Mouse (Mus musculus) heart, embryonic 13.5 days (tissue): ENCODE measurements around the gene Picalm. TPM values are rescaled to one million over a fixed set of nuclear protein-coding genes. Genes with fewer than 3 reads are reported as not detected.
A peak's percentile ranks its signal among the peaks of the same experiment; 100 is the strongest.

Experiments used
- ATAC-seq: fragments of 200-750 bp; cut with Nextera tagmentation; 2 replicates; pipeline ENCODE4 v1.8.0; 2017; ENCODE audit warnings: moderate TSS enrichment; ENCODE audit not compliant: insufficient number of reproducible peaks, low FRiP score, low TSS enrichment; ENCODE audit errors: extremely low read depth
- H3K27ac ChIP-seq: fragments of 300-500 bp; sonication (generic); replicated peaks from 2 replicates; pipeline ENCODE4 v1.5.1; 2015; ENCODE audit warnings: moderate library complexity, mild to moderate bottlenecking, inconsistent platforms
- H3K27me3 ChIP-seq: fragments of 300-500 bp; sonication (generic); replicated peaks from 2 replicates; pipeline ENCODE4 v1.6.1; 2015; ENCODE audit warnings: mild to moderate bottlenecking, inconsistent platforms
- H3K36me3 ChIP-seq: fragments of 300-500 bp; sonication (generic); 2 replicates; pipeline ENCODE4 v1.6.1; 2015; ENCODE audit warnings: mild to moderate bottlenecking, inconsistent platforms
- H3K4me1 ChIP-seq: fragments of 300-500 bp; sonication (generic); 2 replicates; pipeline ENCODE4 v1.6.1; 2015; ENCODE audit warnings: inconsistent platforms
- H3K4me2 ChIP-seq: fragments of 300-500 bp; sonication (generic); 2 replicates; pipeline ENCODE4 v1.6.1; 2015; ENCODE audit warnings: inconsistent platforms, mild to moderate bottlenecking, moderate library complexity
- H3K4me3 ChIP-seq: fragments of 300-500 bp; sonication (generic); 2 replicates; pipeline ENCODE4 v1.5.1; 2015; ENCODE audit warnings: moderate library complexity, mild to moderate bottlenecking, inconsistent platforms
- H3K9ac ChIP-seq: fragments of 300-500 bp; sonication (generic); 2 replicates; pipeline ENCODE4 v1.6.1; 2015; ENCODE audit warnings: inconsistent platforms, mild to moderate bottlenecking, moderate library complexity
- H3K9me3 ChIP-seq: fragments of 300-500 bp; sonication (generic); 2 replicates; pipeline ENCODE4 v1.6.1; 2016; ENCODE audit warnings: inconsistent platforms
- WGBS: fragments of 180-500 bp; shearing (Covaris S2); methylation state at CpG from one replicate; pipeline ENCODE4 v1.1.7; 2015; ENCODE audit warnings: mixed read lengths; 5-methylcytosine and 5-hydroxymethylcytosine counted together
- polyA plus RNA-seq: library from polyadenylated mRNA; unstranded; fragments of >200 nt; fragmentation: Nextera tagmentation; extraction: Ambion mirVana; gene quantifications from 2 replicates; pipeline ENCODE4 v1.2.1, GENCODE M21; 2015

Gene Picalm
- polyA plus RNA-seq, 1 experiment from 2014 or later, result 29.1 TPM

DNA sequence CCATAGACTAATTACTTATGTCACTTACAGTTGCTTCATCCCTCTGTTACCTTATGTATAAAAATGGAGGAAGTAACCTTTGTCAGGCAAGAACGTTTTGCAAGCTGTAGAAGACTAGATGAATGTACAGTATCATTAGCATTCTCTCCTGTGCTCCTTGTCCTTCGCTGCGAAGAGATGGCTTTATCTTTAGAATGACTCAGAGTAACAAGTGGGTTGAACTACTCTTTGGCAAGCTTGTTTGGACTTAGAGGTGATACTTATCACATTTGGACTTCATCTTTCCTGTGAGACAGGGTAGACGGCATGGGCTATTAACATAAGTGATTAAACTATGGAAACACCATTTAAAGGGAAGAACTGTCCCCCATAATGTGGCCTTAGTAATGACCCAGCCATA, 31.8 kb upstream of the Picalm start:
- Histone ChIP-seq H3K9ac (no peak overlapping the region), H3K4me2 (no peak overlapping the region), H3K4me1 (peaks cover 15% of the 10 kb centered on the region), H3K27me3 (no peaks in the 10 kb centered on the region), H3K9me3 (no peaks in the 10 kb centered on the region), H3K36me3 (no peaks in the 10 kb centered on the region), H3K4me3 (no peak overlapping the region), H3K27ac (no peak overlapping the region)
- no peak for ATAC-seq
- 54% methylated on average over 4 of the region's 4 CpGs for WGBS

DNA sequence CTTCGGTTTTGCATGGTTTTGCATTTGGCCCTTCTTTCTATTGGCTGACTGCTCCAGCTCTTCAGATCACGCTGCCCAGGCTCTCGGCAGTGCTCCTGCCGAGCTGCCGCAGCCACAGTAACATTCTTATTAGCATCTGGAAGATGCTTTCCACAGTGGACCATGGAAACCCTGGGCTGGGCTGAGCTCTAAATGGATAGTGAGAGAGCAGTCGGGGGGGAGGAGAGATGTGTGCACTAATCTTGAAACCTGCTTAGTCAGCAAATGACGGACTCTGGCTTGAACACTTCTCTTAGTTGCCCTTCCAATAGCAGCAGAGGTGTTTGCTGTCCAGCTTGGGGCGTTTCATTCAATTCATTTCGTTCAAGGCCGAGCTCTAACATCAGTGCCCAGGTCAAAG, 30.8 kb upstream of the Picalm start:
- ATAC-seq, result no peak
- Histone ChIP-seq H3K4me3 (peak overlapping the region; percentile 17), H3K27me3 (no peaks in the 10 kb centered on the region), H3K36me3 (no peaks in the 10 kb centered on the region), H3K4me2 (peak overlapping the region; percentile 55), H3K9ac (no peak overlapping the region), H3K4me1 (peaks cover 15% of the 10 kb centered on the region), H3K27ac (no peak overlapping the region), H3K9me3 (no peaks in the 10 kb centered on the region)
- 45% methylated on average over 10 of the region's 10 CpGs for WGBS

GRCm38 (mm10) chr7:90100614-90101160, 29.3 kb upstream of the Picalm start:
- Histone ChIP-seq H3K4me2 (no peak overlapping the region), H3K4me3 (no peak overlapping the region), H3K9me3 (no peaks in the 10 kb centered on the region), H3K9ac (no peak overlapping the region), H3K27me3 (no peaks in the 10 kb centered on the region), H3K27ac (no peak overlapping the region), H3K36me3 (no peaks in the 10 kb centered on the region), H3K4me1 (peaks cover 15% of the 10 kb centered on the region)
- 69% methylated on average over 3 of the region's 3 CpGs for WGBS
- no peak for ATAC-seq

DNA sequence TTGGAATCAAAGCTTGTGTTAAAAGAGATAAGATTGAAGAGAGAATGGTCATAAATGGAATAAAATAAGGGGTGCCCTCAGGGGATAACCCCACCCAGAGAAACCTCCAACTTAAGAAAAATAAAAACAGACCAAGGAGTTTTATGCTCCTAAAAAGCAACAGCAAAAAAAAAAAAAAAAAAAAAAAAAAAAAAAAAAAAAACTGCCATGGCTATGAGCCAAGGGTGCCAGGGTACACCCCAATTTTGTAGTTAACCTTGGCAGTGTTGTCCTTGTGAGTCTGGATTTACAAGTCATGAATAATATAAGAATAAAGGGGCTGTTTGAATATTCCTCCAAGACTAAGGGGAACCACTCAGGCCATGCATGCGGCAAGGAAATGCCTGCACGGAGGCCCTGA, 13.9 kb upstream of the Picalm start:
- Histone ChIP-seq H3K9ac (no peak overlapping the region), H3K4me1 (no peaks in the 10 kb centered on the region), H3K27me3 (no peaks in the 10 kb centered on the region), H3K9me3 (peaks cover 5% of the 10 kb centered on the region; the same call in 1 of the 2 replicates), H3K36me3 (no peaks in the 10 kb centered on the region), H3K27ac (no peak overlapping the region), H3K4me2 (no peak overlapping the region), H3K4me3 (no peak overlapping the region)
- 92% methylated on average over 2 of the region's 2 CpGs for WGBS
- ATAC-seq, result no peak

DNA sequence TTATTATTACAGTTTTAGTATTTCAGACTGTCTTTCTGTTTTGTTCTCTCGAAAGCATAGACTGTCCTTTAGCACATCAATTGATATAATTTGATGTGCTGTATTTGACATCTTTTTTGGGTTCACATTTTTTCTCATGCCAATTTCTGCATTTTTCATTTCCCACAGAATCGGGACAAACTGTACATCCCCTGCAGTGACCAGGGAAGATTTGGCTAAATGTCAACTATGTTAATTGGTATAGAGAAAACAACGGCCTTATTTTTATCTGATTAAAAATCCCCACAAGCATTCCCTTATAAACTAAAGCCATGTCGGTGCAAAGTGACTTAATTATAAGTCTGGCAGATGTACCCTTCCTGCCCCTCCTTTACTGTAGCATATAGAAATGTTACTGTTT, 9.9 kb upstream of the Picalm start:
- no peaks in the 10 kb centered on the region for H3K36me3 ChIP-seq
- H3K4me2 ChIP-seq, result no peak overlapping the region
- no peak overlapping the region for H3K9ac ChIP-seq
- no peak overlapping the region for H3K27ac ChIP-seq
- 66% methylated on average over 4 of the region's 4 CpGs for WGBS
- peaks cover 4% of the 10 kb centered on the region for H3K4me1 ChIP-seq
- no peak overlapping the region for H3K4me3 ChIP-seq
- no peak for ATAC-seq
- H3K9me3 ChIP-seq, result peaks cover 2% of the 10 kb centered on the region; the same call in 1 of the 2 replicates
- H3K27me3 ChIP-seq, result no peaks in the 10 kb centered on the region

- H3K27ac ChIP-seq, result peak overlapping the region; percentile 78
Measured at GRCm38 (mm10) chr7:90124991-90125390, 5.0 kb upstream of the Picalm start.

DNA sequence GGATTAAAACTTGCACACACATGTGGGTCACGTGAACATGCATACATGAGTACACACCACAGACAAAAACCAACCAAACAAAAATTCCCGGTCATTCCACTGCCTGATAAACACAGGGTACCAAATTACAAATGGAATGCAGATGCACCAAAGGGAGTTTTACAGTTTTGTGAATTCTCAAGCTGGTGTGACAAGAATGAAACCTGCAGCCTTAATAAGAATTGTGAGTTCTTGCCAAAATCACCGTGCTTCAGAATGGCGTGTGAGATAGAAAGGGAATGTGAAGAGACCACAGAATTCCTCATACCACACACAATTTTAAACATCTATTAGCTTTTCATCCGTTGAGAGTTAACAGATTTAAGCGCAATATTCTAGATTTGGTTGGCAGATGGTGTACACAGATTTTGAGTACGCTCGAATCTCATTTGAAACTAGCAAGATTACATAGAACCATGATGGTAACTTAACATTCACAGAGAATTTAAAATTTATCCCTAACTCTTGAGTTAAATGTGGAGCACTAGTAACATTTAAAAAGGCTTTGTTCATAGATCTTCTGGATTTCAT, 1.3 kb upstream of the Picalm start:
- peak overlapping the region; percentile 100 for H3K9ac ChIP-seq
- 54% methylated on average over 8 of the region's 8 CpGs for WGBS

More at GRCm38 (mm10) chr7:90124991-90125390, 5.0 kb upstream of the Picalm start:
- no peak for ATAC-seq
- no peak overlapping the region for H3K4me3 ChIP-seq
- H3K4me2 ChIP-seq, result no peak overlapping the region
- H3K4me1 ChIP-seq, result peaks cover 25% of the 10 kb centered on the region
- WGBS, result 59% methylated on average over 5 of the region's 5 CpGs
- no peaks in the 10 kb centered on the region for H3K27me3 ChIP-seq
- H3K9me3 ChIP-seq, result no peaks in the 10 kb centered on the region
- H3K9ac ChIP-seq, result no peak overlapping the region
- no peaks in the 10 kb centered on the region for H3K36me3 ChIP-seq

DNA sequence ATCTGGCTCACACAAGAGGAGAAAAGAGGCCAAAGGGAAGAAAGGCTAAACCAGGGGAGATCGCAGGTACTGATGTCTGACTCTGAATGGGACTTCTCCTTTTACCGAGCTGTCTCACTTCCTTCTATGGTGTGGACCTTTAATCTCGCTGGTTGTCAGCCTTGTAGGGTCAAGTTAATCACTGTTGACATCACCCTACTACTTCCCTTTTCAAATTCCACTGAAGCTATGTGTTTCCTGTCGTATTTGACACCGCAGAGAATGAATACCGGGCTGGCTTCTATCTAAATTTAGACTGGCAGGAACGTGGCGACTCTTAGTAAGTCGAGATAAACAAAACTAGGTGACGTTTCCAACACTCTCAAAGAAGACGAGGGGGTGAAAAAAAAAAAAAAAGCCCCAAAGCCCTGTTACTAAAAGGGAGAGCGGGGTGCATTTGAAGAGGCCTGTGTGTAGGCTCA, 712 bp upstream of the Picalm start:
- Histone ChIP-seq H3K9ac (peak overlapping the region; percentile 100), H3K4me2 (peak overlapping the region; percentile 68), H3K4me1 (peaks cover 41% of the 10 kb centered on the region), H3K27ac (peak overlapping the region; percentile 99), H3K4me3 (peak overlapping the region; percentile 98), H3K9me3 (no peaks in the 10 kb centered on the region), H3K27me3 (no peaks in the 10 kb centered on the region), H3K36me3 (no peaks in the 10 kb centered on the region)
- peak; percentile 1; the same call in 1 of the 2 replicates for ATAC-seq
- WGBS, result 0% methylated on average over 12 of the region's 12 CpGs

More for the DNA sequence above, 1.3 kb upstream of the Picalm start:
- H3K4me3 ChIP-seq, result peak overlapping the region; percentile 98
- H3K4me1 ChIP-seq, result peaks cover 35% of the 10 kb centered on the region
- H3K9me3 ChIP-seq, result no peaks in the 10 kb centered on the region
- no peak for ATAC-seq
- H3K27me3 ChIP-seq, result no peaks in the 10 kb centered on the region
- H3K27ac ChIP-seq, result peak overlapping the region; percentile 99
- no peaks in the 10 kb centered on the region for H3K36me3 ChIP-seq
- peak overlapping the region; percentile 68 for H3K4me2 ChIP-seq

DNA sequence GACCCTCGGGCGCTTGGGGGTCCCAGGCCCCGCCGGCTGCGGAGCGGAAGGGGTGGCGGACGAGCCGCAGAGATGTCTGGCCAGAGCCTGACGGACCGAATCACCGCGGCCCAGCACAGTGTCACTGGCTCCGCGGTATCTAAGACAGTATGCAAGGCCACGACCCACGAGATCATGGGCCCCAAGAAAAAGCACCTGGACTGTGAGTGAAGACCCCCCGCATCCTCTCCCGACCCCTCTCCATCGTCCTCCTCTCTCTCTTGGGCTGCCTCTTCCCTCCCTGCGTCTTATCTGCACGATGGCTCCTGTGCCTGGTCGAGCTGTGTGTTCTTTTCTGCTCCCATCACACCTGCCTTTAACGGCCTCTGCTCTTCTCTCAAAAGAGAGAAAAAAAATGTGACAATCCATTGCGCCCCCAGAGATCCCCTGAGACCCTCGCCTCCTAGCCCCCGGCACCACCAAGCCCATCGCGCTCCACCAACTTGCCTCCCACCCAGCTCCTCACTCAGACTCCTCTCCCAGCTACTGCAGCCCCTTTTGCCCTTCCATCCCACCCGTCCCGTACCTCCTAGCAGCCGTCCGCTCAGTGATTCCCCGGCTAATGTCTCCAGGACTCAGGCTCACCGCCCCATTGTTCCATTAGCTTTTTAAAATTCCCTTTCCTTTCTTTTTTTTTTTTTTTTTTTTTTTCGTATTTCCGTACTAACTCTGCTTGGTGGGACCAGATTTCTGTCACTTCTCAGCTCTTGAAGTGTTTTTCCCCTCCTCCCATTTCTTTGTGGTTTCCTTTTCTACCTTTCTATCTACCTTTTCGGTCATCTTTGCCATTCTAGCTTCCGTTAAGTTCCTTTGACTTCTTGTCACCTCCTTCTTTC, 725 bp downstream of the Picalm start:
- peak overlapping the region; percentile 99 for H3K27ac ChIP-seq
- under 1% methylated on average over 37 of the region's 39 CpGs for WGBS
- no peaks in the 10 kb centered on the region for H3K36me3 ChIP-seq
- peak overlapping the region; percentile 82 for H3K4me2 ChIP-seq
- no peaks in the 10 kb centered on the region for H3K27me3 ChIP-seq
- ATAC-seq, result peak; percentile 23
- no peaks in the 10 kb centered on the region for H3K9me3 ChIP-seq
- H3K4me1 ChIP-seq, result peaks cover 42% of the 10 kb centered on the region
- peak overlapping the region; percentile 100 for H3K9ac ChIP-seq
- peak overlapping the region; percentile 98 for H3K4me3 ChIP-seq

DNA sequence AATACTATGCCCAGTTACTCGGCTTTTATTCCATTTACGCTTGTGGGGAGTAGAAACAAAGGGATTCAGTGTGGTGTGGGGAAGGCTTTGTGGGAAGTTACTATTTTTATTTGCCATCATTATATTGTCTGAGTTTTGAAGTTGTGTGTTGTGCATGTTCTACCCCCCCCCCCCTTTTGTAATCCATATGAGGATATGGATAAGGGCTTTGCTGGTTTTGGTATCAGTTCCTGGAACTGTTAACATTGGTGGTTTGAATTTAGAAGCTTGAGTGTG, 1.3 kb downstream of the Picalm start:
- WGBS, result 0% methylated on average over 2 of the region's 2 CpGs
- peak overlapping the region; percentile 99 for H3K27ac ChIP-seq
- H3K36me3 ChIP-seq, result no peaks in the 10 kb centered on the region
- peak overlapping the region; percentile 100 for H3K9ac ChIP-seq
- peak overlapping the region; percentile 98 for H3K4me3 ChIP-seq
- no peaks in the 10 kb centered on the region for H3K9me3 ChIP-seq
- peaks cover 44% of the 10 kb centered on the region for H3K4me1 ChIP-seq
- no peaks in the 10 kb centered on the region for H3K27me3 ChIP-seq
- H3K4me2 ChIP-seq, result peak overlapping the region; percentile 82
- ATAC-seq, result no peak

GRCm38 (mm10) chr7:90131831-90132241, 1.8 kb downstream of the Picalm start:
- peak overlapping the region; percentile 100 for H3K9ac ChIP-seq
- H3K9me3 ChIP-seq, result no peaks in the 10 kb centered on the region
- H3K27me3 ChIP-seq, result no peaks in the 10 kb centered on the region
- H3K4me3 ChIP-seq, result peak overlapping the region; percentile 98
- no peak for ATAC-seq
- H3K4me2 ChIP-seq, result peak overlapping the region; percentile 82
- 3% methylated on average over 7 of the region's 7 CpGs for WGBS
- H3K4me1 ChIP-seq, result peaks cover 50% of the 10 kb centered on the region
- no peaks in the 10 kb centered on the region for H3K36me3 ChIP-seq
- peak overlapping the region; percentile 99 for H3K27ac ChIP-seq
